ENCODE assay signal across 8 mouse cellular contexts in the genomic region with DNA sequence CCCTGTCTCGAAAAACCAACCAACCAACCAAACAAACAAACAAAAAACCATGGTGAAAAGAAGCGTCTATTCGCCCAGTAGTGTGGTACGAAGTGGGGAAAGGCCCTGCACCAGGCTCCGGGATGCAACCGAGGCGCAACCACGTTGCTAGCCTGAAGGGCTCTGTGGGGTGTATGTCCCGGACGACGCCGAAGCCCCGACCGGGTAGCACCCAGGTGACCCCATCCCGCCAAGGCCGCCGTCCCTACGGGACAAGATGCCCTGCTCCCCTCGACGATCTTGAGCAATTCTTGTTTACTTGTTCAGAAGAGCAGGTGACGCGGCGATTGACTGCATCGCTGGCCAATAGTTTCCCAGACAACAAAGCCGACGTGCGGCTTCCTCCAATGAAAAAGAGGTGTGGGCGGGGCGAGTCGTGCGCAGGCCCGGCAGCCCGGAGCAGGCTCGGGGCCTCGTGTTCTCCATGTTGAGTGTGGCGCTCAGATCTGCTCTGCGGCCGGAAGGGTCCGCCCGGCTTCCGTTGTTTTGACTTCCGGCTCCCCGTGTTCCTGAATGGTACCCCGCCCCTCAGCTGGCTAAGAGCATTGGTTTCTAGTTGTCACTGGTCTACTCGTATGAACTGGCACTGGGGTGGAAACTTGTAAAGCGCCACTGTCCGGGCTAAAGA. TPM values are rescaled to one million over a fixed set of nuclear protein-coding genes. Genes with fewer than 3 reads are reported as not detected.
A peak's percentile ranks its signal among the peaks of the same experiment; 100 is the strongest.
DNase-seq lines count a peak whose midpoint lies in the region; ATAC-seq lines count a peak whose summit lies in the region.

No protein-coding gene starts in this region.

- WGBS in hindbrain, embryonic 14.5 days: 1% methylated on average over 47 of the region's 47 CpGs

- no peaks in the 10 kb centered on the region for H3K36me3 ChIP-seq in hindbrain, embryonic 14.5 days (replicated peaks; ENCODE audit: control insufficient read depth, insufficient read depth)

- H3K4me1 ChIP-seq in hindbrain, embryonic 14.5 days (replicated peaks; ENCODE audit: control insufficient read depth, insufficient read depth, low read length): peaks cover 8% of the 10 kb centered on the region; the same call in 1 of the 2 replicates

- H3K4me3 ChIP-seq in hindbrain, embryonic 14.5 days (replicated peaks; ENCODE audit: low read length): peak overlapping the region; percentile 45

- peak; percentile 96 for ATAC-seq in hindbrain, embryonic 14.5 days (ENCODE audit: low FRiP score)

- H3K27me3 ChIP-seq in hindbrain, embryonic 14.5 days (ENCODE audit: control insufficient read depth, insufficient read depth, low read length): no peaks in the 10 kb centered on the region

- peak overlapping the region; percentile 48 for H3K27ac ChIP-seq in hindbrain, embryonic 14.5 days

- H3K9me3 ChIP-seq in hindbrain, embryonic 14.5 days (ENCODE audit: control insufficient read depth, low read length): no peaks in the 10 kb centered on the region

- peak overlapping the region; percentile 63 for H3K9ac ChIP-seq in hindbrain, embryonic 14.5 days

- H3K4me2 ChIP-seq in hindbrain, embryonic 14.5 days (replicated peaks): peak overlapping the region; percentile 61

- DNase-seq in R1 (ENCODE audit: low read depth, low spot score): peak; percentile 99
- DNase-seq in cerebellum, postnatal 25 days: peak; percentile 100
- DNase-seq in frontal cortex, postnatal 25 days (ENCODE audit: low spot score in 2 of 2): peak; percentile 99
- DNase-seq in hindbrain, embryonic 14.5 days (ENCODE audit: low spot score): peak; percentile 97
- DNase-seq in layer of hippocampus, postnatal 36 days: peak; percentile 99
- DNase-seq in lung, postnatal 36 days: peak; percentile 100
- peak; percentile 99 for DNase-seq in retina, postnatal 1 day
- peak; percentile 97 to 99 for DNase-seq in urinary bladder, adult 18-20 months (ENCODE audit: low spot score in 2 of 2)

RNA-seq across cellular contexts. Expression of a gene that starts 4.9 kb away (rescaled TPM):
- 389 and 391 TPM in 2 replicates for polyA plus RNA-seq in hindbrain, embryonic 14.5 days (2014; fragmentation: Nextera tagmentation; extraction: Ambion mirVana)
- 100 to 1,000 TPM; 160 to 180 TPM for total RNA-seq in layer of hippocampus, postnatal 36 days (2021)

RNA-seq across cellular contexts. Expression of a gene that starts 6.7 kb away (rescaled TPM):
- polyA plus RNA-seq in hindbrain, embryonic 14.5 days (2014; fragmentation: Nextera tagmentation; extraction: Ambion mirVana): 36.2 and 38.1 TPM in 2 replicates
- total RNA-seq in layer of hippocampus, postnatal 36 days (2021): 100 to 1,000 TPM; 106 to 108 TPM

RNA-seq across cellular contexts. Expression of a gene that starts 41.2 kb away (rescaled TPM):
- not detected in 2 replicates for polyA plus RNA-seq in hindbrain, embryonic 14.5 days (2014; fragmentation: Nextera tagmentation; extraction: Ambion mirVana)
- total RNA-seq in layer of hippocampus, postnatal 36 days (2021): not detected

Comparison
In these comparisons a context has a peak if more than half of its experiments do, and no peak if none do; other contexts are left out.
1. Peak in every context shown above with its lines: DNase-seq, ATAC-seq, H3K4me3 ChIP-seq and H3K27ac ChIP-seq.